Mouse (Mus musculus) ES-Bruce4 (cell line): ENCODE data around the gene Ripply3.

ENCODE experiments used
- CTCF ChIP-seq: IDR thresholded peaks from one replicate; pipeline ENCODE4 v1.8.1; 2011; ENCODE audit warnings: low read depth, low read length
- EP300 ChIP-seq: IDR thresholded peaks from 2 replicates; pipeline ENCODE4 v1.6.1; 2011; ENCODE audit warnings: low read depth, low read length; ENCODE audit not compliant: insufficient read depth
- POLR2A ChIP-seq: IDR thresholded peaks from one replicate; pipeline ENCODE4 v1.8.1; 2011; ENCODE audit warnings: low read length; ENCODE audit not compliant: insufficient read depth

DNA sequence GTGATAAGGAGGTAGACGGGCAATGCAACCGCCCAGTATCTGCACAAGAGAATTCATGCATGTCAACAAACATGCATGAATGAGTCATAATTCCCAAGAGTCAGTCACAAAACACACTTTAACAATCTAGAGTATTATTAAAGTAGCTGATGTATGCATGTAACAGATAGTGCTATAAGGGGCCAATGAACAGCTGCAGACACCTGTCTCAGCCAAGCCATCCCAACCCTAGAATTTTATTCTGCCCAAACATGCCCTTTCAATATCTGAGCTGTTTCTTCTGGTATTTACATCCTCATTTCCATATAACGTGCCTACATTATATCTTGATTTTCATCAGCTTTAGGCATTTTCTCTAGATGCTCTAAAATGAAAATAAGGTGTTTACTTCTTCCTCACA, 37.2 kb downstream of the Ripply3 start:
- TF ChIP-seq EP300 (no peak), POLR2A (no peak), CTCF (no peak)
